Mouse (Mus musculus) heart, adult 2 months (tissue): ENCODE data around the gene Ccdc60. TPM values are rescaled to one million over a fixed set of nuclear protein-coding genes. Genes with fewer than 3 reads are reported as not detected.
"Not testable (repeated sequence)": the region's sequence is repeated elsewhere in the genome, so short reads cannot be mapped to it uniquely, and the experiment has no call there.

Experiments
- DNase-seq, 2 experiments: peaks; one replicate each; pipeline ENCODE4 v3.0.0; 2021
- H3K27ac ChIP-seq: fragments of 200-600 bp; 2 replicates; pipeline ENCODE4 v1.8.1; 2022
- H3K27me3 ChIP-seq: fragments of 200-500 bp; 2 replicates; pipeline ENCODE4 v1.6.1; 2012; ENCODE audit warnings: mild to moderate bottlenecking, low read length, inconsistent platforms, mixed read lengths; ENCODE audit not compliant: control insufficient read depth, insufficient read depth
- H3K36me3 ChIP-seq: fragments of 200-500 bp; 2 replicates; pipeline ENCODE4 v1.6.1; 2012; ENCODE audit warnings: low read length, inconsistent platforms; ENCODE audit not compliant: control insufficient read depth, insufficient read depth
- H3K4me1 ChIP-seq: fragments of 200-500 bp; 2 replicates; pipeline ENCODE4 v1.6.1; 2011; ENCODE audit warnings: low read length; ENCODE audit not compliant: control insufficient read depth, insufficient read depth
- H3K4me3 ChIP-seq: fragments of 200-600 bp; 2 replicates; pipeline ENCODE4 v1.8.1; 2022
- H3K79me2 ChIP-seq: fragments of 200-500 bp; replicated peaks from 2 replicates; pipeline ENCODE4 v1.6.1; 2012; ENCODE audit warnings: mild to moderate bottlenecking, inconsistent platforms, low read length, moderate library complexity, mixed read lengths; ENCODE audit not compliant: control insufficient read depth, insufficient read depth
- H3K9ac ChIP-seq: fragments of 200-500 bp; 2 replicates; pipeline ENCODE4 v1.6.1; 2012; ENCODE audit warnings: low read depth, mild to moderate bottlenecking, control low read depth, inconsistent platforms, low read length, mixed read lengths
- CTCF ChIP-seq: fragments of 200-600 bp; IDR thresholded peaks from 2 replicates; pipeline ENCODE4 v1.8.1; 2022; ENCODE audit warnings: antibody characterized with exemption, mild to moderate bottlenecking, moderate library complexity
- EP300 ChIP-seq: fragments of 200-500 bp; IDR thresholded peaks from 2 replicates; pipeline ENCODE4 v1.6.1; 2011; ENCODE audit warnings: low read depth, low read length, control low read depth; ENCODE audit not compliant: insufficient read depth
- POLR2A ChIP-seq: fragments of 200-500 bp; IDR thresholded peaks from 2 replicates; pipeline ENCODE4 v1.6.1; 2011; ENCODE audit warnings: mild to moderate bottlenecking, low read depth, low read length, control low read depth; ENCODE audit not compliant: insufficient read depth
- WGBS: fragments of 180-500 bp; shearing (Covaris S2); methylation state at CpG from one replicate; pipeline ENCODE4 v1.1.7; 2018; 5-methylcytosine and 5-hydroxymethylcytosine counted together
- intact Hi-C: fragments of 180-260 bp; cut with DNase I; formaldehyde crosslinking; loops from one replicate; pipeline ENCODE4 v1.15.1; 2025
- polyA plus RNA-seq: library from polyadenylated mRNA; depleted of rRNA; stranded (reverse); fragments of >200 nt; gene quantifications from 2 replicates; pipeline ENCODE4 v1.2.3, GENCODE M21; 2012
- total RNA-seq, 2 experiments: library from RNA; stranded (reverse); gene quantifications; 2 replicates each; pipeline ENCODE4 v1.2.3; 2021

Gene Ccdc60
- total and polyA plus RNA-seq, 3 experiments: 0.08 TPM; not detected in 2

GRCm38 (mm10) chr5:116171721-116172120, 117.1 kb downstream of the Ccdc60 start:
- Histone ChIP-seq H3K4me3 (no peak overlapping the region), H3K36me3 (no peaks in the 10 kb centered on the region), H3K27ac (no peak overlapping the region), H3K9ac (no peak overlapping the region), H3K79me2 (no peaks in the 10 kb centered on the region), H3K4me1 (no peaks in the 10 kb centered on the region), H3K27me3 (no peaks in the 10 kb centered on the region)
- WGBS: 85% methylated on average over 6 of the region's 6 CpGs
- TF ChIP-seq POLR2A (no peak), CTCF (no peak), EP300 (no peak)
- DNase-seq: no peak
- intact Hi-C loops: no loop called here

- no peak overlapping the region for H3K4me3 ChIP-seq
- H3K4me1 ChIP-seq: no peaks in the 10 kb centered on the region
- H3K27ac ChIP-seq: no peak overlapping the region
- H3K27me3 ChIP-seq: no peaks in the 10 kb centered on the region
- intact Hi-C loops: no loop called here
- 68% methylated on average over 13 of the region's 13 CpGs for WGBS
- DNase-seq: no peak
- H3K9ac ChIP-seq: no peak overlapping the region
- TF ChIP-seq POLR2A (no peak), EP300 (no peak), CTCF (no peak)
- H3K36me3 ChIP-seq: no peaks in the 10 kb centered on the region
- no peaks in the 10 kb centered on the region for H3K79me2 ChIP-seq
Measured at GRCm38 (mm10) chr5:116166965-116167364, 121.8 kb downstream of the Ccdc60 start.

- TF ChIP-seq POLR2A: no peak
- no peak for TF ChIP-seq CTCF
- no peak for TF ChIP-seq EP300
- H3K27me3 ChIP-seq: no peaks in the 10 kb centered on the region
- H3K79me2 ChIP-seq: no peaks in the 10 kb centered on the region
- no peak overlapping the region for H3K9ac ChIP-seq
- H3K27ac ChIP-seq: no peak overlapping the region
- WGBS: 67% methylated on average over 11 of the region's 11 CpGs
- no peak for DNase-seq
- no peaks in the 10 kb centered on the region for H3K36me3 ChIP-seq
- intact Hi-C loops: no loop called here
- H3K4me1 ChIP-seq: no peaks in the 10 kb centered on the region
- H3K4me3 ChIP-seq: no peak overlapping the region
Measured at GRCm38 (mm10) chr5:116165203-116165888, 123.4 kb downstream of the Ccdc60 start.

DNA sequence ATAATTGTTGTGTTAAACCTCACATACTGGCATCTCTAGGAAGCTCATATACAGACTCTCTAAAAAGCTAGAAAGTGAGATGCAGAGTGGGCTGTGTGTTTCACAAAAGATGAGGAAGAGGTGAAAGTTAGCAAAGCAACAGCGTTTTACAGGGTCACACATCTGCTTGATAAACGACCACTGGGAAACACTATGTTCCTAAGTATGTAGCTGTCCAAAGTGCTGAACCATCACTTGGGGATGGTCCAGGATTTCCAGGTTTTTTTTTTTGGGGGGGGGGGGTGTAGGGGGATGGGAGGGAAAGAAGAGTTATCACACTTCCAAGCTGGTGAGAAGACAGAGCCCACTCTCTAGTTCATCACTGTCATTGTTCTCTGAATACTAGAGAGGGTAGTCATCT, 134.0 kb downstream of the Ccdc60 start:
- intact Hi-C loops: no loop called here
- no peak for DNase-seq
- Histone ChIP-seq H3K4me1 (no peaks in the 10 kb centered on the region), H3K27ac (no peak overlapping the region), H3K79me2 (no peaks in the 10 kb centered on the region), H3K36me3 (no peaks in the 10 kb centered on the region), H3K9ac (no peak overlapping the region), H3K27me3 (peaks cover 1% of the 10 kb centered on the region; the same call in 1 of the 2 replicates), H3K4me3 (no peak overlapping the region)
- TF ChIP-seq POLR2A (no peak), EP300 (no peak), CTCF (no peak)
- 7% methylated on average over 2 of the region's 2 CpGs for WGBS

- H3K36me3 ChIP-seq, intact Hi-C loops, H3K27me3 ChIP-seq, H3K27ac ChIP-seq, H3K79me2 ChIP-seq, H3K4me1 ChIP-seq, DNase-seq, H3K9ac ChIP-seq, H3K4me3 ChIP-seq: not testable (repeated sequence)
Measured at GRCm38 (mm10) chr5:116146446-116146845, 142.3 kb downstream of the Ccdc60 start.

DNA sequence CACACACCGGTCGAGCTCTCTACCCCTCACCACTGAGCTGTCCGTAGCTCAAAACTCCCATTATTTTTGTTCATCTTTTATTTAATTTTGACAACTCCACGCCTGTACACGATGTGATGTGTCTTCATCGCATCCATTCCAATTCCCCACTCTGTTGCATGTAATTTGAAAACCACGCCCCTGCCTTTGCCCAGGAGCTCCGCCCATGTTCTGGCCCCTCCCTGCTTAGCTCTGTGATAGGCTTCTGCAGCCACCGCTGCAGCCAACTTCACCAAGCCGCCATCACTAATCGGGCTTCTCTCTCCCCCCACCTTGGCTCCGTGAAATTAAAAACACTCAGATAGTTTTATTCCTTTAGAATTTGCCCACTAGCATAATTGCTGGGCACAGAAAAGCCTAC, 144.1 kb downstream of the Ccdc60 start:
- no peak overlapping the region for H3K4me3 ChIP-seq
- DNase-seq: no peak
- TF ChIP-seq EP300 (no peak), POLR2A (no peak), CTCF (no peak)
- 52% methylated on average over 12 of the region's 12 CpGs for WGBS
- intact Hi-C loops: no loop called here
- H3K27ac ChIP-seq: no peak overlapping the region
- no peaks in the 10 kb centered on the region for H3K4me1 ChIP-seq
- H3K9ac ChIP-seq: no peak overlapping the region
- no peaks in the 10 kb centered on the region for H3K36me3 ChIP-seq
- no peaks in the 10 kb centered on the region; the same call in 1 of the 2 replicates for H3K27me3 ChIP-seq
- no peaks in the 10 kb centered on the region for H3K79me2 ChIP-seq
